Mouse (Mus musculus) left cerebral cortex, postnatal 36 days (tissue): Measurements from ENCODE around the gene Dll1. TPM values are rescaled to one million over a fixed set of nuclear protein-coding genes. Genes with fewer than 3 reads are reported as not detected.

Experiments used
- DNase-seq, 2 experiments: peaks; one replicate each; pipeline ENCODE4 v3.0.0; 2021 to 2022; ENCODE audit warnings: low spot score in 2 of 2, mixed read lengths in 1 of 2
- intact Hi-C: fragments of 180-260 bp; cut with DNase I; formaldehyde crosslinking; loops from one replicate; pipeline ENCODE4 v1.15.1; 2025
- total RNA-seq, 2 experiments: library from RNA; stranded (reverse); gene quantifications; 2 replicates each; pipeline ENCODE4 v1.2.3; 2021

Dll1 gene
- total RNA-seq, 2 experiments from 2014 or later, result 4.8 to 5.3 TPM

GRCm38 (mm10) chr17:15350152-15350551 lies 26.5 kb downstream of the Dll1 start:
- intact Hi-C loops, result no loop called here

GRCm38 (mm10) chr17:15343071-15343822 lies 33.4 kb downstream of the Dll1 start:
- no peak for DNase-seq
- intact Hi-C loops, result no loop called here

More at GRCm38 (mm10) chr17:15350152-15350551, 26.5 kb downstream of the Dll1 start:
- DNase-seq, result no peak

GRCm38 (mm10) chr17:15337906-15338305 lies 38.8 kb downstream of the Dll1 start:
- no peak for DNase-seq
- intact Hi-C loops, result no loop called here

- intact Hi-C loops, result no loop called here
These were observed 46.8 kb downstream of the Dll1 start for GRCm38 (mm10) chr17:15329740-15330318.

GRCm38 (mm10) chr17:15327106-15327505 lies 49.6 kb downstream of the Dll1 start:
- intact Hi-C loops, result no loop called here
- no peak for DNase-seq

More at GRCm38 (mm10) chr17:15329740-15330318, 46.8 kb downstream of the Dll1 start:
- DNase-seq, result no peak

- DNase-seq, result no peak
These were observed 50.5 kb downstream of the Dll1 start for GRCm38 (mm10) chr17:15325976-15326842.

GRCm38 (mm10) chr17:15323191-15323834 lies 53.4 kb downstream of the Dll1 start:
- intact Hi-C loops, result no loop called here
- DNase-seq, result no peak

More at GRCm38 (mm10) chr17:15325976-15326842, 50.5 kb downstream of the Dll1 start:
- intact Hi-C loops, result no loop called here

Other genes with a start within 250 kb of the Dll1 start
- gene Fam120b, start 19.3 kb upstream of the Dll1 start, total RNA-seq, result 10 to 100 TPM; 36.4 to 47.7 TPM
- 100 to 1,000 TPM; 122 to 128 TPM for gene Psmb1, start 122.9 kb upstream of the Dll1 start, total RNA-seq
- gene Tbp, start 123.0 kb upstream of the Dll1 start, total RNA-seq, result 10 to 100 TPM; 25.1 to 32.1 TPM
- 10 to 100 TPM; 14.2 to 19.3 TPM for gene Pdcd2, start 150.4 kb upstream of the Dll1 start, total RNA-seq
- 1 to 10 TPM; 1.5 to 3.9 TPM for gene Prdm9, start 187.5 kb upstream of the Dll1 start, total RNA-seq